Mouse (Mus musculus) layer of hippocampus, adult 9-11 months (tissue): ENCODE measurements around the gene Smndc1.

Experiments used
- DNase-seq: peaks from one replicate; pipeline ENCODE4 v3.0.0; 2022

The Smndc1 gene

GRCm38 (mm10) chr19:53335241-53335640 is 55.1 kb downstream of the Smndc1 start:
- DNase-seq = no peak

GRCm38 (mm10) chr19:53333730-53334129 is 56.6 kb downstream of the Smndc1 start:
- no peak for DNase-seq

DNA sequence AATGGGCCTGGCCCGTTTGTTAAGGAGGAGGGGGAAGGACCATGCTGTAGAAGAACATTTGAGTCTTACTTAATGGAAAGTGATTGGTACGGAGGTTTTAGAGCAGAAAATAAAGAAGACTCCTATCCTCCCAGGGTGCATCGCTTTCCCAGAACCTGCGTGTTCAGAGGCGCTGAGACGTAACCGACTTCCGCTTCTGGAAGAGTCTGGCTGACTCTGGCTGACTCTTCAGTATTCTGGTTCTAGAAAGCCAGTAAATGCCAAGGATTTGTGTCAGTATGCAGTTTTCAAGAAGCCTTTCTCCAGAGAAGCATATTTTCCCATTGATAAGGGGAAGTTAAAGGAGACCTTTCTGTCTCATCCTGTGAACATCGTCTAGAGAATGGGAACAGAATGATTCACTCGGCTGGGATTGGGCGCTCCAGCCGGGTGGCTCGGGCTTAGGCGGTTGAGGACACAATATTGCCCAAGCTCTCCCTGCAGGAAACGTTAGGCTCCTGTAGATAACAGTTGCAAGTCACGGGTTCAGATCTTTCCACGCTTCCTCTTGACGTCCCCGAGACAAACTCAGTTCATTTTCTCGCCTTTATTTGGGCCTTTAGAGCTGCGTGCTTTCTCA is 58.4 kb downstream of the Smndc1 start:
- DNase-seq = no peak

DNA sequence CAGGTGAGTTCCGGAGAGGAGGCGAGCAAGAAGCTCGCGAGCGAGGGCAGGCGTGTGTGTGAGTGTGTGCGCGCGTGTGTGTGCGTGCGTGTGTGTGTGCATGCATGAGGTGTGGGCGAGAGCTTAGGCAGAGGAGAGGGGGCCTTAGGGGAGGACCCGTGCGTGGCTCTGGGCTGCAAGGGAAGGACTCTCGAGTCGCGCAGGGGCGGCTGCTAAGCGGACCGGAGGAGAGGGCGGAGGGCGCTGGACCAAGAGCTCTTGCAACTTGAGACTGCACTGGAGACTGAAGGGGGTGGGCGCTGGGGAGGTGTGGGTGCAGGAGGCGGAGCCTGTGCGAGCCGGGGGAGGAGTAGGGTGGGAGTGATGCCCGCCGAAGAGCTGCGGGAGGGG is 60.4 kb downstream of the Smndc1 start:
- DNase-seq = peak; percentile 81
